Mouse (Mus musculus) embryonic facial prominence, embryonic 12.5 days (tissue): ENCODE results near the gene Rabgap1l. TPM values are rescaled to one million over a fixed set of nuclear protein-coding genes. Genes with fewer than 3 reads are reported as not detected.
"Not testable (repeated sequence)": the region's sequence is repeated elsewhere in the genome, so short reads cannot be mapped to it uniquely, and the experiment has no call there.

ENCODE experiments used
- ATAC-seq: fragments of 200-750 bp; cut with Nextera tagmentation; 2 replicates; pipeline ENCODE4 v1.8.0; 2017; ENCODE audit not compliant: insufficient number of reproducible peaks, insufficient read depth, low FRiP score, low TSS enrichment
- H3K27ac ChIP-seq: fragments of 300-500 bp; sonication (generic); 2 replicates; pipeline ENCODE4 v1.5.1; 2016; ENCODE audit warnings: mild to moderate bottlenecking
- H3K27me3 ChIP-seq: fragments of 300-500 bp; sonication (generic); 2 replicates; pipeline ENCODE4 v1.6.1; 2016; ENCODE audit warnings: mild to moderate bottlenecking, moderate library complexity
- H3K36me3 ChIP-seq: fragments of 300-500 bp; sonication (generic); 2 replicates; pipeline ENCODE4 v1.6.1; 2016; ENCODE audit warnings: mild to moderate bottlenecking
- H3K4me1 ChIP-seq: fragments of 300-500 bp; sonication (generic); 2 replicates; pipeline ENCODE4 v1.6.1; 2016
- H3K4me2 ChIP-seq: fragments of 300-500 bp; sonication (generic); replicated peaks from 2 replicates; pipeline ENCODE4 v1.6.1; 2016; ENCODE audit warnings: mild to moderate bottlenecking, moderate library complexity
- H3K4me3 ChIP-seq: fragments of 300-500 bp; sonication (generic); 2 replicates; pipeline ENCODE4 v1.5.1; 2016; ENCODE audit warnings: mild to moderate bottlenecking
- H3K9ac ChIP-seq: fragments of 300-500 bp; sonication (generic); 2 replicates; pipeline ENCODE4 v1.6.1; 2016; ENCODE audit warnings: mild to moderate bottlenecking, moderate library complexity
- H3K9me3 ChIP-seq: fragments of 300-500 bp; sonication (generic); 2 replicates; pipeline ENCODE4 v1.6.1; 2016; ENCODE audit warnings: mild to moderate bottlenecking, moderate library complexity
- WGBS: fragments of 180-500 bp; shearing (Covaris S2); methylation state at CpG from one replicate; pipeline ENCODE4 v1.1.7; 2016; 5-methylcytosine and 5-hydroxymethylcytosine counted together
- polyA plus RNA-seq: library from polyadenylated mRNA; unstranded; fragments of >200 nt; fragmentation: Nextera tagmentation; extraction: Ambion mirVana; gene quantifications from 2 replicates; pipeline ENCODE4 v1.2.1, GENCODE M21; 2016

Gene Rabgap1l
- polyA plus RNA-seq, 1 experiment from 2014 or later, result 18.4 TPM

DNA sequence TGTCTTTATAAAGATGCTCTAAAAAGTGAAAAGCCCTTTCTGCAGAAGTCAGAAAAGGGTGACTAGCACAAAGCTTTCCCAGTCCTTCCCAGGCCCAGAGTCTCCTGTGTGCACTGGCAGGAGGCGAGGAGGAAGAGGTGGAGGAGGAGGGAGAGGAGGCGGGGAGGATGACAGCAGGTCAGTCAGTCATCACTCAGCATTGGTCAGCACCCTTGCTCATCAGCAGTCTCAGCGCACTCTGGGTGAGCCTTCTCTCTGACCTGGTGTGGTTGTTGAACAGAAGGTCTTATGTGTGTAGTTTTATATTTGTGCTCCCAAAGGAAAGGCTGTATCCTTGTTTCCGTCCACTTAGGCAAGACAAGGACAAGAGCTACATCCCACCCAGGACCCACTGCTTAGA, 508.8 kb downstream of the Rabgap1l start:
- no peak overlapping the region for H3K4me3 ChIP-seq
- H3K27me3 ChIP-seq, result no peaks in the 10 kb centered on the region
- no peak overlapping the region for H3K9ac ChIP-seq
- no peak overlapping the region for H3K27ac ChIP-seq
- H3K4me1 ChIP-seq, result peaks cover 8% of the 10 kb centered on the region
- H3K36me3 ChIP-seq, result no peaks in the 10 kb centered on the region
- no peak overlapping the region for H3K4me2 ChIP-seq
- no peak for ATAC-seq
- 71% methylated on average over 4 of the region's 4 CpGs for WGBS
- no peaks in the 10 kb centered on the region for H3K9me3 ChIP-seq

DNA sequence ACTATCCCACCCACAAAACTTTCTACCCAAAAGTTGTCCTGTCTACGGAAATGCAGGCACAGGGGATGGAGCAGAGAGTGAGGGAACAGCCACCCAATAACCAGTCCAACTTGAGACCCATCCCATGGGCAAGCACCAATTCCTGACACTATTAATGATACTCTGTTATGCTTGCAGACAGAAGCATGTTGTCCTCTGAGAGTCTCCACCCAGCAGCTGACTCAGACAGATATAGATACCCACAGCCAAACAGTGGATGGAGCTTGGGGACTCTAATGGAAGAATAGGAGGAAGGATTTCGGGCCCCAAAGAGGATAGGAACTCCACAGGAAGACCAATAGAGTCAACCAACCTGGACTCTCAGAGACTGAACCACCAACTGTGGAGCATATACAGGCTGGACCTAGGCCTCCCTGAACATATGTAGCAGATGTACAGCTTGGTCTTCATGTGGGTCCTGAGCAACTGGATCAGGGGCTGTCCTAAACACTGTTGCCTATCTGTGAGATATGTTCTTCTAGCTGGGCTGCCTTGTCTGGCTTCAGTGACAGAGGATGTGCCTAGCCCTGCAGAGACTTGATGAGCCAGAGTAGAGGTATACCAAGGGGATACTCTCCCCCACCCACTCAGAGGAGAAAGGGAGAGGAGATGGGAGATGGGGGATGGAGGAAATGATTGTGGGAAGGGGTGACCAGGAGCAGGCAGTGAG, 510.7 kb downstream of the Rabgap1l start:
- not testable (repeated sequence) for H3K36me3 ChIP-seq, ATAC-seq, H3K4me1 ChIP-seq, H3K27me3 ChIP-seq, H3K9me3 ChIP-seq, H3K9ac ChIP-seq, H3K4me2 ChIP-seq, H3K4me3 ChIP-seq, H3K27ac ChIP-seq
- 93% methylated on average over 2 of the region's 2 CpGs for WGBS

DNA sequence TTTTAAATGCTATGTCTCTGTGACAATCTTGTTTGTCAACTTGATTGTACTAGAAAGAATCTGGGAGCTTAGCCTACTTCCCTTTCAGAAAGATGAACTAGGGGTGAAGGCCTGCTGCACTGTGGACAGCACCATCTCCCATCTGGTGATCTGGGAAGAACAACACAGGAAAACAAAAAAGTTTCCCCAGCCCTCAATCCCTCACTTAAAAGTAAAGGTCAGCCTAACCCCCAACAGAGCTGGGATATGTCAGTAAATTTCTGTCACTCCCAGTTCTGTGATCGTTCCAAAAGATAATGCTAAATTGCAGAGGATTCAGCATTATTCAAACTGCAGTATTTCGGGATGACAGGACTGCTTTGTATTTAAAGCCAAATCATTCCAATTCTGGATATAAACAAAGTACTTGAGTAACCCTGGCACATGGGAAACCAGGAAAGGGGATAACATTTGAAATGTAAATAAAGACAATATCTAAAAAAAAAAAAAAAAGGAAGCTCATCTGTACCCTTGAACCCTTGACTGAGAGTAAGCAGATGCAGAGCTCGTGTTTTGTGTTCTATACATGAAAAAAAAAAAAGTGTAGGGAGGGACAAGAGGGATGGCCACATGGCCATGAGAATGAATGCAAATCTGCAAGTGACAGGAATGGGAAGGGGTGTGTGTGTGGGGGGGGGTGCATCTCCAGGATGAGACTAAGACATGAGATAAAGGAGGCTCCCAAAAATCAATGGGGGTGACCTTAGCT, 511.5 kb downstream of the Rabgap1l start:
- Histone ChIP-seq H3K4me1 (peaks cover 2% of the 10 kb centered on the region; the same call in 1 of the 2 replicates), H3K27ac (no peak overlapping the region), H3K4me3 (no peak overlapping the region), H3K36me3 (no peaks in the 10 kb centered on the region), H3K27me3 (no peaks in the 10 kb centered on the region), H3K9me3 (no peaks in the 10 kb centered on the region), H3K9ac (no peak overlapping the region), H3K4me2 (no peak overlapping the region)
- WGBS, result 56% methylated on average over 3 of the region's 3 CpGs
- no peak for ATAC-seq

DNA sequence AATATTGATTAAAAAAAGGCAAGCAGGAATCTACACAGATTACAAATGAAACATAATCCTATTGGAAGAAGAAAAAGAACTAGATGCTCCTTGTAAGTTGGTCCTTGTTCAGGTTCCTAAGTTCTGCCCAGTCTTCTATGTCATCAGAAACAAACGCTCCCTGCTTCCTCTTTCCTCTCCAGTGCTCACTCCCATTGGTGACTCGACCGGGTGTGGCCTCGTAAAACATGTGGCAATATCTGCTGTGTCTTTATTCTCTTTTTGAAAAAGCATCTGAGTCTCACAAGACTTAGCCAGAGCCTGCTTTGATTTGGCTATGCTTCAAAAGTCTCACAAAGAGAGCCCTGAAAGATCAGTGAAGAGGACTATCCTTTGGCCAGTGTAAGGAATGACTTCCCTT, 512.4 kb downstream of the Rabgap1l start:
- Histone ChIP-seq H3K4me1 (no peaks in the 10 kb centered on the region), H3K4me2 (no peak overlapping the region), H3K4me3 (no peak overlapping the region), H3K27me3 (no peaks in the 10 kb centered on the region), H3K9ac (no peak overlapping the region), H3K9me3 (no peaks in the 10 kb centered on the region), H3K36me3 (no peaks in the 10 kb centered on the region), H3K27ac (no peak overlapping the region)
- 81% methylated on average over 4 of the region's 4 CpGs for WGBS
- ATAC-seq, result no peak

DNA sequence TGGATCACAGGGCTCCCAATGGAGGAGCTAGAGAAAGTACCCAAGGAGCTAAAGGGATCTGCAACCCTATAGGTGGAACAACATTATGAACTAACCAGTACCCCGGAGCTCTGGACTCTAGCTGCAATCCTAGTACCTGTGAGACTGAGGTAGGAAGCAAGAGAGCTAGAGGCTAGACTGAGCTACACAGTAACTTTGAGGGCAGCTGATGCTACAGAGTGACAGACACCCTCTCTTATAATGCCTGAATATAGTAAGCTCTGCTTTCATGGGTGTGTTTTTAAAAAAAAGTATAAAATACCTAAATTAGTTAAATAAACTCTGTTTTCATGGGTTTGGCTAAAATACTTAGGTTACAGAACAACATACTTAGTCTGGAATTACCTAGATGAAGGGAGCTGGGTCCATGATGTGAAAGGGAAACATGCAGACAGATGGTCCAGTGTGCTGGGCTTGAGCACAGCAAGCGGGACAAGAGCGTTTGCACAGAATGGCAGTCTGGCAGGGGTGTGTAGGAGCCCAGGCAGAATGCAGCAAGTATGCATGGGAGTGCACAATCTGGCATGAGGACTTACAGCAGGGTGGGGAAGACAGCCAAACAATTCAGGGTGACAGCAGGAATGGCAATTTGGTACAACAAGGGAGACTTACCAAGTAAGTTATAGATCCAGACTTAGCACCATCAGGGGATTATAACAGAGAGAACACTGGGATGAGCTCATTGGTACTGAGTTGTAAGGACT, 514.9 kb downstream of the Rabgap1l start:
- no peak overlapping the region for H3K27ac ChIP-seq
- no peaks in the 10 kb centered on the region for H3K27me3 ChIP-seq
- WGBS, result 83% methylated on average over 3 of the region's 3 CpGs
- no peaks in the 10 kb centered on the region for H3K9me3 ChIP-seq
- no peak for ATAC-seq
- no peaks in the 10 kb centered on the region for H3K4me1 ChIP-seq
- no peak overlapping the region for H3K4me3 ChIP-seq
- no peak overlapping the region for H3K4me2 ChIP-seq
- no peak overlapping the region for H3K9ac ChIP-seq
- H3K36me3 ChIP-seq, result no peaks in the 10 kb centered on the region

DNA sequence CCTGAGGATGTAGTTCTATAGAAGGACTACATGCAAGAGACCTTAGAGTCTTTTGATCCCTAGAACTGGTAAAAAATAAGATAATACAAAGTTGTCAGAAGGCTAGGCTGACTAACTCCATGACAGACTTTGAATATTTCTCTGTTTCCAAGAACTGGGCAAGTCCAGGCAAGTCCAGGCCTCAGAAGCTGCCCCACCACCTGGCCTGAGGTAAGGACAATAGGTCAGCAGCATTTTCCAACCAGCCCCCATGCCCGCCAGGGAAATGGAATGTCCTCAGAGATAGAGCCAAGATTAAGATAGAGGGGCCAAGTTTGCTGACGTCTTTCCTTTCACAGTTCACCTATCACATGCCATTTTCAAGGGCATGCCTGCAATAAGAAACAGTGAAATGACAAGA, 517.8 kb downstream of the Rabgap1l start:
- WGBS, result 75% methylated on average over 2 of the region's 2 CpGs
- H3K27me3 ChIP-seq, result no peaks in the 10 kb centered on the region
- H3K4me1 ChIP-seq, result no peaks in the 10 kb centered on the region
- no peak overlapping the region for H3K27ac ChIP-seq
- H3K9ac ChIP-seq, result no peak overlapping the region
- no peak overlapping the region for H3K4me2 ChIP-seq
- no peak overlapping the region for H3K4me3 ChIP-seq
- no peak for ATAC-seq
- no peaks in the 10 kb centered on the region for H3K9me3 ChIP-seq
- no peaks in the 10 kb centered on the region for H3K36me3 ChIP-seq

DNA sequence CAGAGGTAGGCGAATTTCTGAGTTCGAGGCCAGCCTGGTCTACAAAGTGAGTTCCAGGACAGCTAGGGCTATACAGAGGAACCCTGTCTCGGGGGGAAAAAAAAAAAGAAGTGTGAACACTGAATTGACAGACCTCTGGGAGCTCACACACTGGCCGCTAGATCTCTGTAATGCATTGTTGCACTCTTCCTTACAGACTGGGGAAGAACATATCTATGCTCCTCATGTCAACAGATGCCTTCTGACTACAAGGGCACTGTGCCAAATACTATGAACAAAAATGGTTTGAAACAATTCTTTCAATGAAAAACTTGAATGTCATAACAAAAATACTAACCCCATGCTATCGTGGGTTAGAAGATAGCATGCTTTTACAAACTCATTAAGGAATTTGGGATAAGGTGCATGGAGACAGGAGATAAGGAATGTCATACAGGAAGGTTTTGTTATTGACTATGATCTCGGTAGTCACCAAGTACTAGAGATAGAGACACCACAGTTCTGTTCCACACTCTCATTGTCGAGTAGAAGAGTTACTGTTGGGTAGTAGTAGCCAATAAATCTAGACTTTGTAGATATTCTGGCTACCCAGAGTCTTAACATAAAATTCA, 519.8 kb downstream of the Rabgap1l start:
- H3K4me2 ChIP-seq, result no peak overlapping the region
- H3K9ac ChIP-seq, result no peak overlapping the region
- no peaks in the 10 kb centered on the region for H3K36me3 ChIP-seq
- H3K27me3 ChIP-seq, result no peaks in the 10 kb centered on the region
- H3K4me3 ChIP-seq, result no peak overlapping the region
- H3K27ac ChIP-seq, result no peak overlapping the region
- H3K4me1 ChIP-seq, result no peaks in the 10 kb centered on the region
- H3K9me3 ChIP-seq, result no peaks in the 10 kb centered on the region
- ATAC-seq, result no peak
- WGBS, result 84% methylated on average over 7 of the region's 7 CpGs

DNA sequence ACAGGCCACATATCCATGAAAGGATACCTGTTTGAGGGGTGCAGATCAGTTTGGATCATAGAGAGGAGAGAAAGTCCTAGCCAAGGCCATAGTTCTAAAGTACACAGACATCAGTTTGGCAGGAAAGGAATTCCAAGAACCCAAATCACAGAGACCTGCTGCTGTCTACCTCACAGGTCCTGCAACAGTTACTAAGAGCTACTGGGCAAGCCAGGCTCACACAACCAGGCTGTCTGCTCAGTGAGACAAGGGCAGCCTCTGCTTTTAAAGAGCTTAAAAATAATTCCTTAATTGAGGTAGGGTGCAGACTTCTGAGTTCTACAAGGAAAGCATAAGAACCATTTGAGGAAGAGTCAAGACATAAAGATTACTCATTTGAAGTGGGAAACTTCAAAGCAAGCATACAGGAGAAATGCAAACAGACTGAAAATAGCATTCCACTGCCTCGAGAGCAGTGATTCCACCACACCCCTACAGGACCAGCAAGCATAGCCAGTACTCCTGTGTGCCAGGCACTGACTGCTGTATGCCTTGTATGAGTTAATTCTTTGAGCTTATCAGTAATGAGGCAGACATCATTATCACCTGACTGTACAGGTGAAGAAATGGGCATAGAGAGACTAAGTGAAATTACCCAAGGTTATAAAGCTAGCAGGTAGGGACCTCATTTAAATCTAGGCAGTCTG, 521.6 kb downstream of the Rabgap1l start:
- no peaks in the 10 kb centered on the region for H3K27me3 ChIP-seq
- H3K9ac ChIP-seq, result no peak overlapping the region
- no peak overlapping the region for H3K4me3 ChIP-seq
- H3K9me3 ChIP-seq, result no peaks in the 10 kb centered on the region
- H3K4me1 ChIP-seq, result no peaks in the 10 kb centered on the region
- no peak for ATAC-seq
- H3K36me3 ChIP-seq, result no peaks in the 10 kb centered on the region
- H3K27ac ChIP-seq, result no peak overlapping the region
- 51% methylated on average over 1 of the region's 1 CpGs for WGBS
- no peak overlapping the region for H3K4me2 ChIP-seq

DNA sequence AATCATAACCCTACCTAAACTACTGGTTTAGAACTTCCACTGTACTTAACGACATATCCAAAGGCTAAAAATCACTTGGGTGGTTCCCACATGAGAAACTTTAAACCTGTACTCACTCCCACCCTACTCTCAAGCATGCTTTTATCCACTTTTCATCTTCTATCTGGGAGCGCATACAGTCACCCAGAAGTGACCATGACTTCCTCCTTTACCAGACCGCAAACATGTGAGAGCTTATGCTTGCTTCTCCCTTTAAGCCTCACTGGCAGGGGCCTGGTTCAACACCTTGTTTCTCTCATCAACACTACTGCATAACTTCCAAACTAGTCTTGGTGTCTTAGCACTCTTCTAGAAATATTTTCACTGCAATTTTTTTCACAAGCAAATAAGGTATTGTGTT, 524.7 kb downstream of the Rabgap1l start:
- ATAC-seq, result no peak
- Histone ChIP-seq H3K4me1 (no peaks in the 10 kb centered on the region), H3K9me3 (no peaks in the 10 kb centered on the region), H3K4me3 (no peak overlapping the region), H3K36me3 (no peaks in the 10 kb centered on the region), H3K27ac (no peak overlapping the region), H3K27me3 (no peaks in the 10 kb centered on the region), H3K4me2 (no peak overlapping the region), H3K9ac (no peak overlapping the region)
- 85% methylated on average over 3 of the region's 3 CpGs for WGBS

DNA sequence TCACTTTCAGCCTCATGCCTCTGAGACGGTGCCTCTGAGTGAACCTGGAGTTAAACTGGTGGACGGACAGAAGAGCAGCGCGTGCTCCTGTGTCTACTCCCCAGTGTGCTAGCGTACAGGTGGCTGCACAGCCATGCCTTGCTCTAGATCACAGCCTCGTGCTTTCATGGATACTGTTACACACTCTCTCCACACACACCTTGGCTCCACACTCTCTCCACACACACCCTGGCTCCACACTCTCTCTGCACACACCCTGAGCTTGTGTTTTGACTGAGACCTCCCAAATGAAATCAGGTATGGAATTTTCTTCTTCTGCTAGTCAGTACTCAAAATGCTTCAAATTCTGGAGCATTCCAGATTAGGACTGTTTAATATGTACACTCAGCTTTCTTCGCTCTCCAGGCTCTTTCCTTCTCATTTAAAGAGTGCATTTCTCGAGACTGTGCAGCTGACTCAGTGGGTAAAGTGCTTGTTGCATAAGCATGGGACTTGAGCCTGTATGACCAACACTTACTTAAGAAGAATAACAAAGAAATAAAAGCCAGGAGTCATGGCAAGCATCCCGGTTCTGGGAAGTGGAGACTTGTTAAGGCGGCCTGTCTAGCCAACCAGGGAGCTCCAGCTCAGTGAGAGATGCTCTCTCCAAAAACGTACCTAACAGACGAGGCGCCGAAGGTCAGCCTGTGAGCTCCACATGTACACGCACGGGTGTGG, 529.2 kb downstream of the Rabgap1l start:
- Histone ChIP-seq H3K4me2 (no peak overlapping the region), H3K9ac (no peak overlapping the region), H3K4me1 (peaks cover 10% of the 10 kb centered on the region; the same call in 1 of the 2 replicates), H3K9me3 (no peaks in the 10 kb centered on the region), H3K27me3 (no peaks in the 10 kb centered on the region), H3K4me3 (no peak overlapping the region), H3K36me3 (no peaks in the 10 kb centered on the region), H3K27ac (no peak overlapping the region)
- no peak for ATAC-seq
- 79% methylated on average over 16 of the region's 16 CpGs for WGBS

DNA sequence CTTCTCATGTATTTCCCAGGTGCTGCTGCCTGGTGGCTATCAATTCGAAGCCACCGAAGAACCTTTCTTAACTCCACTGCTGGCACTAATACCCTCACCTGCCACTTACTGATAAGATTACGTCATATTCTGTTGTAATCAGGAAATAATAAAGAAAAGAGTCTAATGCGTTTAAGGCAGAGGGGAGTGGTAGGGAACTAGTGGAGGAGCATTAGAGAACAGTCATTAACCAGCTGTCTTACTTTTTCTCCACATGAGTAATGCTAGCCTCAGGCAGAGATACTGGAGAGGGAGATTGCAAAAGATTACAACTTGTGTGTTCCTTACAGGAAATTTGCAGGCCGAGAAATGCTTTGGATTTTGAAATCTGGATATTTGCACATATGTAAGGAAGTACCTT, 530.0 kb downstream of the Rabgap1l start:
- Histone ChIP-seq H3K36me3 (no peaks in the 10 kb centered on the region), H3K27me3 (no peaks in the 10 kb centered on the region), H3K9ac (no peak overlapping the region), H3K4me3 (no peak overlapping the region), H3K4me1 (peaks cover 12% of the 10 kb centered on the region; the same call in 1 of the 2 replicates), H3K4me2 (no peak overlapping the region), H3K27ac (no peak overlapping the region), H3K9me3 (no peaks in the 10 kb centered on the region)
- WGBS, result 82% methylated on average over 5 of the region's 5 CpGs
- ATAC-seq, result no peak
